Mouse (Mus musculus): ENCODE results near the gene Fxyd1. TPM values are rescaled to one million over a fixed set of nuclear protein-coding genes. Genes with fewer than 3 reads are reported as not detected.

Gene Fxyd1
- polyA plus RNA-seq, 1 experiment from 2014 or later, result 12.5 TPM

- H3K9me3 ChIP-seq (ENCODE audit: control insufficient read depth, low read length), result no peaks in the 10 kb centered on the region
- no peaks in the 10 kb centered on the region for H3K4me1 ChIP-seq (ENCODE audit: control insufficient read depth, insufficient read depth, low read length)
- no peak overlapping the region for H3K9ac ChIP-seq (ENCODE audit: low read length)
- 82% methylated on average over 11 of the region's 11 CpGs for WGBS
- no peak overlapping the region for H3K27ac ChIP-seq (replicated peaks; ENCODE audit: low read depth, low read length)
- ATAC-seq (ENCODE audit: insufficient number of reproducible peaks, low FRiP score, low TSS enrichment, low read depth), result no peak
- H3K4me3 ChIP-seq (ENCODE audit: low read depth, low read length), result no peak overlapping the region
- no peaks in the 10 kb centered on the region for H3K36me3 ChIP-seq (ENCODE audit: control insufficient read depth, insufficient read depth, low read length)
- H3K4me2 ChIP-seq (ENCODE audit: low read depth, severe bottlenecking), result no peak overlapping the region
- peaks cover 1% of the 10 kb centered on the region for H3K27me3 ChIP-seq (ENCODE audit: control insufficient read depth, insufficient read depth, low read length)
- no peak for DNase-seq (ENCODE audit: low spot score)
These were observed 21.7 kb downstream of the Fxyd1 start for GRCm38 (mm10) chr7:31035291-31035690.

- Histone ChIP-seq H3K9ac (ENCODE audit: low read length) (no peak overlapping the region), H3K4me1 (ENCODE audit: control insufficient read depth, insufficient read depth, low read length) (no peaks in the 10 kb centered on the region), H3K27me3 (ENCODE audit: control insufficient read depth, insufficient read depth, low read length) (no peaks in the 10 kb centered on the region), H3K27ac (replicated peaks; ENCODE audit: low read depth, low read length) (no peak overlapping the region), H3K9me3 (ENCODE audit: control insufficient read depth, low read length) (no peaks in the 10 kb centered on the region), H3K36me3 (ENCODE audit: control insufficient read depth, insufficient read depth, low read length) (no peaks in the 10 kb centered on the region), H3K4me3 (ENCODE audit: low read depth, low read length) (no peak overlapping the region), H3K4me2 (ENCODE audit: low read depth, severe bottlenecking) (no peak overlapping the region)
- DNase-seq (ENCODE audit: low spot score), result no peak
- 64% methylated on average over 11 of the region's 11 CpGs for WGBS
- ATAC-seq (ENCODE audit: insufficient number of reproducible peaks, low FRiP score, low TSS enrichment, low read depth), result no peak
These were observed 22.2 kb downstream of the Fxyd1 start for GRCm38 (mm10) chr7:31034789-31035188.

GRCm38 (mm10) chr7:31033409-31034165 lies 23.4 kb downstream of the Fxyd1 start:
- no peak for ATAC-seq (ENCODE audit: insufficient number of reproducible peaks, low FRiP score, low TSS enrichment, low read depth)
- Histone ChIP-seq H3K9me3 (ENCODE audit: control insufficient read depth, low read length) (no peaks in the 10 kb centered on the region), H3K27ac (replicated peaks; ENCODE audit: low read depth, low read length) (no peak overlapping the region), H3K27me3 (ENCODE audit: control insufficient read depth, insufficient read depth, low read length) (no peaks in the 10 kb centered on the region), H3K36me3 (ENCODE audit: control insufficient read depth, insufficient read depth, low read length) (no peaks in the 10 kb centered on the region), H3K4me3 (ENCODE audit: low read depth, low read length) (no peak overlapping the region), H3K4me1 (ENCODE audit: control insufficient read depth, insufficient read depth, low read length) (no peaks in the 10 kb centered on the region), H3K9ac (ENCODE audit: low read length) (no peak overlapping the region), H3K4me2 (ENCODE audit: low read depth, severe bottlenecking) (no peak overlapping the region)
- no peak for DNase-seq (ENCODE audit: low spot score)
- WGBS, result 74% methylated on average over 9 of the region's 9 CpGs

GRCm38 (mm10) chr7:31031731-31032130 lies 25.3 kb downstream of the Fxyd1 start:
- no peak overlapping the region for H3K4me2 ChIP-seq (ENCODE audit: low read depth, severe bottlenecking)
- whole genome bisulfite sequencing, result 84% methylated on average over 7 of the region's 7 CpGs
- H3K27me3 ChIP-seq (ENCODE audit: control insufficient read depth, insufficient read depth, low read length), result no peaks in the 10 kb centered on the region
- no peak for ATAC-seq (ENCODE audit: insufficient number of reproducible peaks, low FRiP score, low TSS enrichment, low read depth)
- no peaks in the 10 kb centered on the region for H3K36me3 ChIP-seq (ENCODE audit: control insufficient read depth, insufficient read depth, low read length)
- no peaks in the 10 kb centered on the region for H3K4me1 ChIP-seq (ENCODE audit: control insufficient read depth, insufficient read depth, low read length)
- no peak overlapping the region for H3K4me3 ChIP-seq (ENCODE audit: low read depth, low read length)
- no peaks in the 10 kb centered on the region for H3K9me3 ChIP-seq (ENCODE audit: control insufficient read depth, low read length)
- DNase-seq (ENCODE audit: low spot score), result no peak
- no peak overlapping the region for H3K27ac ChIP-seq (replicated peaks; ENCODE audit: low read depth, low read length)
- H3K9ac ChIP-seq (ENCODE audit: low read length), result no peak overlapping the region

- H3K4me3 ChIP-seq (ENCODE audit: low read depth, low read length), result no peak overlapping the region
- no peak overlapping the region for H3K4me2 ChIP-seq (ENCODE audit: low read depth, severe bottlenecking)
- no peaks in the 10 kb centered on the region for H3K36me3 ChIP-seq (ENCODE audit: control insufficient read depth, insufficient read depth, low read length)
- H3K27me3 ChIP-seq (ENCODE audit: control insufficient read depth, insufficient read depth, low read length), result no peaks in the 10 kb centered on the region
- ATAC-seq (ENCODE audit: insufficient number of reproducible peaks, low FRiP score, low TSS enrichment, low read depth) (no peak), DNase-seq (ENCODE audit: low spot score) (no peak)
- no peak overlapping the region for H3K27ac ChIP-seq (replicated peaks; ENCODE audit: low read depth, low read length)
- H3K9ac ChIP-seq (ENCODE audit: low read length), result no peak overlapping the region
- H3K9me3 ChIP-seq (ENCODE audit: control insufficient read depth, low read length), result no peaks in the 10 kb centered on the region
- H3K4me1 ChIP-seq (ENCODE audit: control insufficient read depth, insufficient read depth, low read length), result no peaks in the 10 kb centered on the region
- WGBS, result 73% methylated on average over 2 of the region's 2 CpGs
These were observed 26.3 kb downstream of the Fxyd1 start for GRCm38 (mm10) chr7:31030717-31031116.

- Histone ChIP-seq H3K4me2 (ENCODE audit: low read depth, severe bottlenecking) (no peak overlapping the region), H3K4me3 (ENCODE audit: low read depth, low read length) (no peak overlapping the region), H3K27ac (replicated peaks; ENCODE audit: low read depth, low read length) (no peak overlapping the region), H3K9ac (ENCODE audit: low read length) (no peak overlapping the region), H3K27me3 (ENCODE audit: control insufficient read depth, insufficient read depth, low read length) (no peaks in the 10 kb centered on the region), H3K36me3 (ENCODE audit: control insufficient read depth, insufficient read depth, low read length) (no peaks in the 10 kb centered on the region), H3K9me3 (ENCODE audit: control insufficient read depth, low read length) (no peaks in the 10 kb centered on the region), H3K4me1 (ENCODE audit: control insufficient read depth, insufficient read depth, low read length) (no peaks in the 10 kb centered on the region)
- DNase-seq (ENCODE audit: low spot score), result no peak
- 77% methylated on average over 8 of the region's 8 CpGs for WGBS
- ATAC-seq (ENCODE audit: insufficient number of reproducible peaks, low FRiP score, low TSS enrichment, low read depth), result no peak
These were observed 28.4 kb downstream of the Fxyd1 start for GRCm38 (mm10) chr7:31028609-31029008.

- no peaks in the 10 kb centered on the region for H3K36me3 ChIP-seq (ENCODE audit: control insufficient read depth, insufficient read depth, low read length)
- H3K27ac ChIP-seq (replicated peaks; ENCODE audit: low read depth, low read length), result no peak overlapping the region
- H3K9me3 ChIP-seq (ENCODE audit: control insufficient read depth, low read length), result no peaks in the 10 kb centered on the region
- H3K4me1 ChIP-seq (ENCODE audit: control insufficient read depth, insufficient read depth, low read length), result 0 out of 2 replicates have a peak, but pooled peaks cover 4% of the 10 kb centered on the region
- ATAC-seq (ENCODE audit: insufficient number of reproducible peaks, low FRiP score, low TSS enrichment, low read depth) (peak; percentile 65), DNase-seq (ENCODE audit: low spot score) (no peak)
- 56% methylated on average over 10 of the region's 10 CpGs for WGBS
- no peak overlapping the region for H3K4me2 ChIP-seq (ENCODE audit: low read depth, severe bottlenecking)
- no peak overlapping the region for H3K9ac ChIP-seq (ENCODE audit: low read length)
- no peak overlapping the region for H3K4me3 ChIP-seq (ENCODE audit: low read depth, low read length)
- no peaks in the 10 kb centered on the region for H3K27me3 ChIP-seq (ENCODE audit: control insufficient read depth, insufficient read depth, low read length)
These were observed 39.7 kb downstream of the Fxyd1 start for GRCm38 (mm10) chr7:31017104-31017901.

- WGBS, result 81% methylated on average over 5 of the region's 5 CpGs
- no peak for ATAC-seq (ENCODE audit: insufficient number of reproducible peaks, low FRiP score, low TSS enrichment, low read depth)
These were observed 44.0 kb downstream of the Fxyd1 start for GRCm38 (mm10) chr7:31012971-31013370.

More at GRCm38 (mm10) chr7:31012971-31013370, 44.0 kb downstream of the Fxyd1 start:
- Histone ChIP-seq H3K4me1 (ENCODE audit: control insufficient read depth, insufficient read depth, low read length) (0 out of 2 replicates have a peak, but pooled peaks cover 4% of the 10 kb centered on the region), H3K4me3 (ENCODE audit: low read depth, low read length) (no peak overlapping the region), H3K4me2 (ENCODE audit: low read depth, severe bottlenecking) (no peak overlapping the region), H3K36me3 (ENCODE audit: control insufficient read depth, insufficient read depth, low read length) (no peaks in the 10 kb centered on the region), H3K27me3 (ENCODE audit: control insufficient read depth, insufficient read depth, low read length) (no peaks in the 10 kb centered on the region), H3K27ac (replicated peaks; ENCODE audit: low read depth, low read length) (no peak overlapping the region), H3K9me3 (ENCODE audit: control insufficient read depth, low read length) (no peaks in the 10 kb centered on the region), H3K9ac (ENCODE audit: low read length) (no peak overlapping the region)
- DNase-seq (ENCODE audit: low spot score), result no peak

Data from limb, embryonic 11.5 days (tissue).